In genomic region chr12:4917805-4918591, GRCm38 (mm10) we compare ENCODE assay signal across 8 mouse cellular contexts. TPM values are rescaled to one million over a fixed set of nuclear protein-coding genes. Genes with fewer than 3 reads are reported as not detected.
DNase-seq lines count a peak whose midpoint lies in the region; ATAC-seq lines count a peak whose summit lies in the region.

No protein-coding gene starts in this region.

- peak overlapping the region; percentile 99 for H3K27ac ChIP-seq in hindbrain, embryonic 14.5 days

- peak overlapping the region; percentile 68 for H3K4me2 ChIP-seq in hindbrain, embryonic 14.5 days (replicated peaks)

- peak; percentile 67 for ATAC-seq in hindbrain, embryonic 14.5 days (ENCODE audit: low FRiP score)

- H3K4me1 ChIP-seq in hindbrain, embryonic 14.5 days (replicated peaks; ENCODE audit: control insufficient read depth, insufficient read depth, low read length) = peaks cover 22% of the 10 kb centered on the region

- H3K27me3 ChIP-seq in hindbrain, embryonic 14.5 days (ENCODE audit: control insufficient read depth, insufficient read depth, low read length) = no peaks in the 10 kb centered on the region

- peak; percentile 79 for DNase-seq in Muller cell, postnatal 12 days (ENCODE audit: inconsistent ontology term)
- peak; percentile 67 to 78 for DNase-seq in cerebellum, postnatal 14 days
- peak; percentile 15 to 27 for DNase-seq in frontal cortex, postnatal 25 days (ENCODE audit: low spot score in 2 of 2)
- DNase-seq in hindbrain, embryonic 14.5 days (ENCODE audit: low spot score) = peak; percentile 52
- DNase-seq in left cerebral cortex, adult 18-20 months (ENCODE audit: low spot score in 2 of 2) = peak; percentile 20 to 48
- DNase-seq in lung, postnatal 4 days = peak; percentile 70 to 71
- peak; percentile 57 for DNase-seq in right cerebral cortex, adult 18-20 months
- DNase-seq in urinary bladder, postnatal 36 days (ENCODE audit: low spot score in 2 of 2) = peak; percentile 51 to 57

- H3K9ac ChIP-seq in hindbrain, embryonic 14.5 days = peak overlapping the region; percentile 99

- H3K4me3 ChIP-seq in hindbrain, embryonic 14.5 days (replicated peaks; ENCODE audit: low read length) = peak overlapping the region; percentile 98

- H3K36me3 ChIP-seq in hindbrain, embryonic 14.5 days (replicated peaks; ENCODE audit: control insufficient read depth, insufficient read depth) = no peaks in the 10 kb centered on the region

- no peaks in the 10 kb centered on the region for H3K9me3 ChIP-seq in hindbrain, embryonic 14.5 days (ENCODE audit: control insufficient read depth, low read length)

- 0% methylated on average over 47 of the region's 48 CpGs for WGBS in hindbrain, embryonic 14.5 days

RNA-seq across cellular contexts. Expression of gene Atad2b, which starts 0.8 kb away (rescaled TPM):
- 15.9 and 18.5 TPM in 2 replicates for polyA plus RNA-seq in hindbrain, embryonic 14.5 days (2014; fragmentation: Nextera tagmentation; extraction: Ambion mirVana)
- total RNA-seq in left cerebral cortex, adult 18-20 months (2021) = 10 to 100 TPM; 29.6 to 30.6 TPM

RNA-seq across cellular contexts. Expression of gene Ubxn2a, which starts 10.5 kb away (rescaled TPM):
- polyA plus RNA-seq in hindbrain, embryonic 14.5 days (2014; fragmentation: Nextera tagmentation; extraction: Ambion mirVana) = 42.9 and 44.6 TPM in 2 replicates
- 10 to 100 TPM; 57.3 to 62.2 TPM for total RNA-seq in left cerebral cortex, adult 18-20 months (2021)

RNA-seq across cellular contexts. Expression of gene Mfsd2b, which starts 43.8 kb away (rescaled TPM):
- 2.0 and 2.3 TPM in 2 replicates for polyA plus RNA-seq in hindbrain, embryonic 14.5 days (2014; fragmentation: Nextera tagmentation; extraction: Ambion mirVana)
- total RNA-seq in left cerebral cortex, adult 18-20 months (2021) = under 1 TPM; 0.40 to 0.63 TPM

Comparison
In these comparisons a context has a peak if more than half of its experiments do, and no peak if none do; other contexts are left out.
1. Peak in every context shown above with its lines: DNase-seq, ATAC-seq, H3K4me3 ChIP-seq and H3K27ac ChIP-seq.
2. DNase-seq: peak in every context shown above with its lines; median percentile 79 in Muller cell, postnatal 12 days; 72 in cerebellum, postnatal 14 days; 70 in lung, postnatal 4 days; 57 in right cerebral cortex, adult 18-20 months; 54 in urinary bladder, postnatal 36 days; 52 in hindbrain, embryonic 14.5 days; 34 in left cerebral cortex, adult 18-20 months; 21 in frontal cortex, postnatal 25 days.